Mouse (Mus musculus) adipose tissue, adult 10 weeks (tissue): ENCODE data around the gene Pth2. TPM values are rescaled to one million over a fixed set of nuclear protein-coding genes. Genes with fewer than 3 reads are reported as not detected.

ENCODE experiments used
- polyA plus RNA-seq: library from polyadenylated mRNA; stranded (reverse); fragments of 350-450 nt; fragmentation: Illumina TruSeq; extraction: RNeasy Lipid Tissue Mini Kit (QIAGEN cat#74804); gene quantifications from one replicate; pipeline ENCODE4 v1.2.3, GENCODE M21; 2014; ENCODE audit warnings: low read depth, low replicate concordance

Gene Pth2
- not detected for polyA plus RNA-seq

DNA sequence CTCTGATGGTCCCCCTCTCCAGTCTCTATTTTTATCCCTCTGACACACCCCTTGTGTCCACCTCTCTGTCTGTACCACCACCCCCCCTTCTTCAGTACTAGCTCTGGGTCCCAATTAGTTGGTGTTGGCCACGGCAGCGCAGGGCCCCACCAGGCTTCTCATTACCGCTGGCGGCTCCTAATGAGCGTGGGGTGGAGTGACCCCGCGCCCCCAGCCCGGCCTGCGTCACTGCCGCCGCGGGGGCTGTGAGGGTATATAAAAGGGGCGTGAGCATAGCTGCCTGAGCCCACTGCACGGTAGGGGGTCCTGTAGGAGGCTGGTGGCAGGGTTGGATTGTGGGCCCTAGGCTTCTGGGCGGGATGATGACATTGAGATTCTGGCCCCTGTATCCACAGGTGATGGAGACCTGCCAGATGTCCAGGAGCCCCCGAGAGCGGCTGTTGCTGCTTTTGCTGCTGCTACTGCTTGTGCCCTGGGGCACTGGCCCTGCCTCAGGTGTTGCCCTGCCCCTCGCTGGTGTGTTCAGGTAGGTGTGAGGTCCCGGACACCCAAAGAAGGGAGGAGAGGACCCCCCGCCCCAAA, at the start of gene Pth2:
Gene Pth2 (plus strand): TSS at position 100 of the 582 bp plus-strand sequence.

DNA sequence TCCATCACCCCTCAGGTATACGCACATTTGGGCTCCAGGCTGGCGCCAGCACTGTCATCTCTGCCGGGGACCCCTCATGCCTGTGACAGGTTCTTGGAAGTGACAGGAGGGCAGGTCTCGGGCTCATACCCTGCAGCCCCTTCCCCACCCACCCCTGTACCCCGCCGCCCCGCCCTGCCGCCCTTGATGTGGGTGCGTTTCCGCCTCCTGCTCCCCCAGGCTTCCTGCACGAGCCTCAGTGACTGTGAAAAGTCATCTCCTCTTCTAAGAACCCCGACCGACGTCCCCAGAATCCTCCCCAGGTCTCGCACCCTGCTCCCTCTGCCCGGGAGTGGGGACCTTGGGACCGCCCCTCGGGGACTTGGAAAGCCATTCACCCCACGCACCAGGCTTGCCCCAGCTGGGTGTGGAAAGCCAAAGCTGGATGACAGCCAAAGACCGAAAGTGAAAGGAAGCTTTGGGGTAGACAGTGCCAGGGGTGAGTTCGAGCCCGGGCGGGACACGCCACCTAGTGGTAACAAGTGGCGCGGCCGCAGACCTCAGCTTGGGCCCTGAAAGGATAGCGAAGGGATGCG, 44.7 kb upstream of the Pth2 start, which contains the start of the genes Gm45713 and Flt3l:
Gene Gm45713 (minus strand): TSS at position 239 of the 575 bp plus-strand sequence.
Gene Flt3l (minus strand): TSS at position 440 of the 575 bp plus-strand sequence.

GRCm38 (mm10) chr7:45154096-45154992, 26.5 kb upstream of the Pth2 start, which contains the start of the genes Pih1d1 and Aldh16a1:
TSS of gene Pih1d1 (plus strand) at chr7:45154303.
TSS of gene Aldh16a1 (minus strand) at chr7:45154584.

GRCm38 (mm10) chr7:45163735-45164490, 16.9 kb upstream of the Pth2 start, which contains the start of gene Slc17a7:
TSS of gene Slc17a7 (plus strand) at chr7:45163949.

GRCm38 (mm10) chr7:45179469-45179868, 1.3 kb upstream of the Pth2 start, which contains the start of gene Gfy:
TSS of gene Gfy (minus strand) at chr7:45179569.

GRCm38 (mm10) chr7:45204380-45205143, 23.8 kb downstream of the Pth2 start, which contains the start of gene Ccdc155:
TSS of gene Ccdc155 (minus strand) at chr7:45204892.

GRCm38 (mm10) chr7:45211851-45212251, 31.1 kb downstream of the Pth2 start, which contains the start of gene Dkkl1:
TSS of gene Dkkl1 (minus strand) at chr7:45212147.

DNA sequence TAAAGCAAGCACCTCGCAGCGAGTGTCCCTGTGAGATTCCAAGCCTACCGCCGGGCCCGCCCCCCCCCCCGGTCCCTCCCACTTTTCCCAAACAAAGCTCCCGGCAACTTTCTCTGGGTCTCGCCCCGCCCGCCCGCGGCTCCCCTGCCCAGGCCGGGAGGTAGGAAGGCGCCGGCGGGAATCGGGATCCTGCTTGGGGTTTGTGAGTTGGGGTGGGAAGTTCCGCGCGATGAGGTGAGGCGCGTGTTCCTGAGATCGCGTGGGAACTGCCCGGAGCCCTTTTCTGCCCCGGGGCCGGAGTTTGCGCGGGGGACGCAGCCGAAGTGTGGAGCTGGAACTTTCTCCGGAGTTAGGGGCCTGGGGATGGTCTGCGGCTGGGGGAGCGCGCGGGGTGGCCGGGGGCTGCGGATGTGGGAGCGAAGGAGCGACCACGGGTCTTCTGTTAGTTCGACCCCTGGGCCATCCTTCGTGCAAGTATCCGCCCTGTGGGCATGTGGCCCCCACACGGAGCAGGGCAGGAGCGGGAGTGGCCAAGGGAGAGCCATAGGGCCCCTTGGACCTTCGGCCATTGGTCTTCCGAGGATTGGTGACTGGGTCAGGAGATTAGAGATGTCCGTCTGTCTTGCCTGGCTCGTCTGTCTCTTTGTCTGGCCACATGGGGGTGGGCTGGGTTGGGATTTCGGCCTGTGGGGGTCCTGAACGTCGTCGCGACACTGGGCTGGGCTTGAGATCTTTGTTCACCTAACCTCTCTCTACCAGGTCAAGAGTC, 35.1 kb downstream of the Pth2 start, which contains the start of gene Tead2:
Gene Tead2 (plus strand): TSS at position 81 of the 769 bp plus-strand sequence.

Other genes with a start within 250 kb of the Pth2 start
- 12.6 TPM for gene Tsks, start 237.8 kb upstream of the Pth2 start, polyA plus RNA-seq
- gene Cpt1c, start 206.1 kb upstream of the Pth2 start, polyA plus RNA-seq = 8.7 TPM
- 132 TPM for gene Prmt1, start 194.4 kb upstream of the Pth2 start, polyA plus RNA-seq
- gene Irf3, start 183.3 kb upstream of the Pth2 start, polyA plus RNA-seq = 87.2 TPM
- 18.5 TPM for gene Bcl2l12, start 182.3 kb upstream of the Pth2 start, polyA plus RNA-seq
- gene Scaf1, start 164.6 kb upstream of the Pth2 start, polyA plus RNA-seq = 57.7 TPM
- 131 TPM for gene Rras, start 163.0 kb upstream of the Pth2 start, polyA plus RNA-seq
- gene Prr12, start 128.1 kb upstream of the Pth2 start, polyA plus RNA-seq = 15.7 TPM
- gene Nosip, start 118.6 kb upstream of the Pth2 start, polyA plus RNA-seq = 43.3 TPM
- 40.3 TPM for gene Prrg2, start 118.3 kb upstream of the Pth2 start, polyA plus RNA-seq
- gene Rcn3, start 88.8 kb upstream of the Pth2 start, polyA plus RNA-seq = 67.3 TPM
- 149 TPM for gene Fcgrt, start 77.1 kb upstream of the Pth2 start, polyA plus RNA-seq
- 1,035 TPM for gene Rps11, start 56.6 kb upstream of the Pth2 start, polyA plus RNA-seq
- gene Rpl13a, start 52.2 kb upstream of the Pth2 start, polyA plus RNA-seq = 2,139 TPM
- not detected for gene Gm45713, start 44.8 kb upstream of the Pth2 start, polyA plus RNA-seq
- gene Flt3l, start 44.6 kb upstream of the Pth2 start, polyA plus RNA-seq = 23.0 TPM
- 44.6 TPM for gene Pih1d1, start 26.7 kb upstream of the Pth2 start, polyA plus RNA-seq
- gene Aldh16a1, start 26.4 kb upstream of the Pth2 start, polyA plus RNA-seq = 22.5 TPM
- 0.97 TPM for gene Slc17a7, start 17.0 kb upstream of the Pth2 start, polyA plus RNA-seq
- not detected for gene Gfy, start 1.4 kb upstream of the Pth2 start, polyA plus RNA-seq
- gene Ccdc155, start 23.9 kb downstream of the Pth2 start, polyA plus RNA-seq = 1.5 TPM
- gene Dkkl1, start 31.2 kb downstream of the Pth2 start, polyA plus RNA-seq = 37.0 TPM
- 17.0 TPM for gene Tead2, start 34.8 kb downstream of the Pth2 start, polyA plus RNA-seq
- gene Cd37, start 58.1 kb downstream of the Pth2 start, polyA plus RNA-seq = 13.6 TPM
- 1.4 TPM for gene Slc6a16, start 60.1 kb downstream of the Pth2 start, polyA plus RNA-seq
- 9.4 TPM for gene Slc6a21, start 96.5 kb downstream of the Pth2 start, polyA plus RNA-seq
- 41.0 TPM for gene Trpm4, start 152.8 kb downstream of the Pth2 start, polyA plus RNA-seq
- 0.65 TPM for gene Hrc, start 154.3 kb downstream of the Pth2 start, polyA plus RNA-seq
- 3.5 TPM for gene Ppfia3, start 186.0 kb downstream of the Pth2 start, polyA plus RNA-seq
- gene Lin7b, start 189.6 kb downstream of the Pth2 start, polyA plus RNA-seq = 5.1 TPM
- 288 TPM for gene Snrnp70, start 214.7 kb downstream of the Pth2 start, polyA plus RNA-seq
- not detected for gene Kcna7, start 224.7 kb downstream of the Pth2 start, polyA plus RNA-seq
- 2.6 TPM for gene Ntf5, start 232.7 kb downstream of the Pth2 start, polyA plus RNA-seq
- gene Lhb, start 239.8 kb downstream of the Pth2 start, polyA plus RNA-seq = 1.4 TPM